ENCODE assay signal across 13 mouse cellular contexts in genomic region chr11:54343703-54344102, GRCm38 (mm10). TPM values are rescaled to one million over a fixed set of nuclear protein-coding genes. Genes with fewer than 3 reads are reported as not detected.
A peak's percentile ranks its signal among the peaks of the same experiment; 100 is the strongest.
DNase-seq lines count a peak whose midpoint lies in the region; ATAC-seq and TF ChIP-seq lines count a peak whose summit lies in the region.
"Had no signal": no experiment of that assay in that cellular context is flagged by ENCODE, and none has a peak within 500 bp of the region (broad histone marks: within the 10 kb centered on the region; RNA-seq: fewer than 3 reads in every experiment).

No protein-coding gene starts in this region.

- no peaks in the 10 kb centered on the region for H3K4me1 ChIP-seq in lung, postnatal 0 days (ENCODE audit: insufficient read depth, low read depth, low read length)
- no peaks in the 10 kb centered on the region for H3K4me1 ChIP-seq in limb, embryonic 14.5 days (ENCODE audit: control insufficient read depth, insufficient read depth, low read length)

- H3K4me3 ChIP-seq in lung, postnatal 0 days (ENCODE audit: low read depth, low read length) = no peak overlapping the region
- no peak overlapping the region for H3K4me3 ChIP-seq in limb, embryonic 14.5 days (replicated peaks; ENCODE audit: low read length)

- no peak overlapping the region for H3K4me2 ChIP-seq in lung, postnatal 0 days (replicated peaks; ENCODE audit: low read depth, low read length)
- H3K4me2 ChIP-seq in limb, embryonic 14.5 days (replicated peaks; ENCODE audit: low read depth, low read length, severe bottlenecking) = no peak overlapping the region

- H3K9me3 ChIP-seq in lung, postnatal 0 days (ENCODE audit: low read length) = no peaks in the 10 kb centered on the region
- H3K9me3 ChIP-seq in limb, embryonic 14.5 days (ENCODE audit: control insufficient read depth, low read length) = no peaks in the 10 kb centered on the region

- TF ChIP-seq POLR2A in limb, embryonic 14.5 days (IDR thresholded peaks at IDR 0.05; ENCODE audit: borderline replicate concordance, extremely low read depth, insufficient read depth, insufficient read length) = no peak

- no peak for ATAC-seq in lung, postnatal 0 days
- no peak for ATAC-seq in limb, embryonic 14.5 days (ENCODE audit: low FRiP score, low read depth)
- ATAC-seq: intestine, postnatal 0 days had no signal

- 33% methylated on average over 4 of the region's 4 CpGs for WGBS in lung, postnatal 0 days
- 41% methylated on average over 4 of the region's 4 CpGs for WGBS in limb, embryonic 14.5 days

- DNase-seq in adrenal gland, postnatal 10 days = peak; percentile 66
- no peak for DNase-seq in adrenal gland, adult 18-20 months (ENCODE audit: low spot score in 2 of 2)
- DNase-seq in lung, postnatal 0 days (ENCODE audit: low spot score) = peak; percentile 40
- no peak for DNase-seq in lung, postnatal 25 days (ENCODE audit: low spot score)
- DNase-seq in ZHBTc4 (ENCODE audit: low read depth, low spot score) = peak; percentile 46
- DNase-seq in limb, embryonic 14.5 days (ENCODE audit: low spot score) = peak; percentile 68
- DNase-seq in cerebellum, postnatal 4 days (ENCODE audit: low spot score in 2 of 2) = no peak
- no peak for DNase-seq in layer of hippocampus, postnatal 25 days (ENCODE audit: extremely low spot score in 1 of 2, low spot score in 1 of 2)

- TF ChIP-seq CTCF in lung, postnatal 0 days (IDR thresholded peaks at IDR 0.05) = no peak

- no peaks in the 10 kb centered on the region for H3K36me3 ChIP-seq in lung, postnatal 0 days (ENCODE audit: insufficient read depth, low read length)
- no peaks in the 10 kb centered on the region for H3K36me3 ChIP-seq in limb, embryonic 14.5 days (ENCODE audit: control insufficient read depth, insufficient read depth, low read length)

- H3K27ac ChIP-seq in lung, postnatal 0 days (ENCODE audit: low read length) = no peak overlapping the region
- no peak overlapping the region for H3K27ac ChIP-seq in limb, embryonic 14.5 days (replicated peaks; ENCODE audit: low read depth, low read length)
- H3K27ac ChIP-seq: liver, embryonic 14.5 days had no signal

- no peak for TF ChIP-seq EP300 in lung, postnatal 0 days (IDR thresholded peaks at IDR 0.05)

- no peaks in the 10 kb centered on the region for H3K27me3 ChIP-seq in lung, postnatal 0 days (replicated peaks; ENCODE audit: insufficient read depth, low read length)
- no peaks in the 10 kb centered on the region for H3K27me3 ChIP-seq in limb, embryonic 14.5 days (ENCODE audit: control insufficient read depth, insufficient read depth, low read length)

- H3K9ac ChIP-seq in lung, postnatal 0 days (replicated peaks; ENCODE audit: low read depth) = no peak overlapping the region
- no peak overlapping the region for H3K9ac ChIP-seq in limb, embryonic 14.5 days (ENCODE audit: low read depth, low read length, severe bottlenecking)
- H3K9ac ChIP-seq: liver, embryonic 14.5 days had no signal

RNA-seq across cellular contexts. Expression of gene Meikin, which starts 26.7 kb away (rescaled TPM):
- not detected for total RNA-seq in adrenal gland, postnatal 10 days (2021)
- total RNA-seq in adrenal gland, adult 18-20 months (2021) = not detected
- polyA plus RNA-seq in lung, postnatal 0 days (2015; fragmentation: Nextera tagmentation; extraction: Ambion mirVana) = not detected in 2 replicates
- polyA plus RNA-seq in limb, embryonic 14.5 days (2012; rRNA removed) = not detected in 2 replicates
- polyA plus RNA-seq in limb, embryonic 14.5 days (2014; fragmentation: Nextera tagmentation; extraction: Ambion mirVana) = not detected in 2 replicates
- total RNA-seq in layer of hippocampus, postnatal 25 days (2021) = not detected
- total RNA-seq: gastrocnemius, adult 8-10 months had no signal
- polyA plus RNA-seq: C2C12; intestine, postnatal 0 days; liver, embryonic 14.5 days; neural tube, embryonic 14.5 days had no signal

RNA-seq across cellular contexts. Expression of gene Acsl6, which starts 40.1 kb away (rescaled TPM):
- total RNA-seq in adrenal gland, postnatal 10 days (2021) = 1 to 10 TPM; 2.2 to 3.6 TPM
- 1 to 10 TPM; 4.7 to 7.7 TPM for total RNA-seq in adrenal gland, adult 18-20 months (2021)
- 0.12 and 0.14 TPM in 2 replicates for polyA plus RNA-seq in lung, postnatal 0 days (2015; fragmentation: Nextera tagmentation; extraction: Ambion mirVana)
- 0.91 and 1.2 TPM in 2 replicates for polyA plus RNA-seq in limb, embryonic 14.5 days (2012; rRNA removed)
- 0.47 and 0.72 TPM in 2 replicates for polyA plus RNA-seq in limb, embryonic 14.5 days (2014; fragmentation: Nextera tagmentation; extraction: Ambion mirVana)
- 100 to 1,000 TPM; 183 to 192 TPM for total RNA-seq in layer of hippocampus, postnatal 25 days (2021)

Comparison
In these comparisons a context has a peak if more than half of its experiments do, and no peak if none do; other contexts are left out.
1. DNase-seq: peak in adrenal gland, postnatal 10 days (single experiment), lung, postnatal 0 days (single experiment), ZHBTc4 (single experiment) and limb, embryonic 14.5 days (single experiment); none in adrenal gland, adult 18-20 months (0 of 2), lung, postnatal 25 days (single experiment), cerebellum, postnatal 4 days (0 of 2) and layer of hippocampus, postnatal 25 days (0 of 2).
2. RNA of gene Acsl6, which starts 40.1 kb away (total RNA-seq): 183 to 192 TPM in layer of hippocampus, postnatal 25 days; 4.7 to 7.7 TPM in adrenal gland, adult 18-20 months and 2.2 to 3.6 TPM in adrenal gland, postnatal 10 days; every median in the first group is over 10 times any median in the second.